Mouse (Mus musculus): ENCODE measurements around the gene Wdr92. TPM values are rescaled to one million over a fixed set of nuclear protein-coding genes. Genes with fewer than 3 reads are reported as not detected.
A peak's percentile ranks its signal among the peaks of the same experiment; 100 is the strongest.

Wdr92 gene
- not detected in 2 replicates for polyA plus RNA-seq (2012; ENCODE audit: insufficient read depth, insufficient read length, low replicate concordance, missing spikeins)

DNA sequence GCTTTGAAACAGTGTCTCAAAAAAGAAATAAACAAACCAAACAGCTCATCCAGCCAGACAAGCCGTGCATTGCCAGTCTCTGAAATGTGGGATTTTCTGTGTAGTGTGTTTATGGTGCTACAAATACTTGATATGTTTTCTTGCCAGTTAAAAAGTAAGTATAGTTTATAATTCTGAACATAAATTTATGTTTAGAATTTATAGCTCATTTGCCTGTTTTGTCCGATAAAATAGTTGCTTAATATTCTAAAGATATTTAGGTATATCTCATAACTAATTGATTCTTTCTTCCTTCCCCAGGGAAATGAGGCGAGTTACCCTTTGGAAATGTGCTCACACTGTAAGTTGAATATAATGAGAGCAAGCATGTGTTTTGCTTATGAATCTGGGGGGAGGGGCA lies at the start of gene Wdr92:
Gene Wdr92 (plus strand): TSS at position 301 of the 400 bp plus-strand sequence.
- WGBS, result 61% methylated on average over 3 of the region's 3 CpGs
- Histone ChIP-seq H3K4me3 (ENCODE audit: insufficient read depth, low read depth, low read length) (no peak within 1 kb of the TSS), H3K27ac (ENCODE audit: insufficient read depth, low read depth, low read length) (no peak within 1 kb of the TSS), H3K4me1 (ENCODE audit: control insufficient read depth, insufficient read depth, low read length) (peaks cover 5% of the 10 kb centered on the region; the same call in 1 of the 2 replicates)
- TF ChIP-seq CTCF (IDR thresholded peaks at IDR 0.05; ENCODE audit: insufficient read depth, low read depth, low read length), result no peak
- TF ChIP-seq POLR2A (IDR thresholded peaks at IDR 0.05; ENCODE audit: insufficient read depth, low read depth, low read length), result no peak

GRCm38 (mm10) chr11:17135638-17136037 lies 46.3 kb upstream of the Wdr92 start:
- TF ChIP-seq CTCF (IDR thresholded peaks at IDR 0.05; ENCODE audit: insufficient read depth, low read depth, low read length) (no peak), POLR2A (IDR thresholded peaks at IDR 0.05; ENCODE audit: insufficient read depth, low read depth, low read length) (no peak)
- Histone ChIP-seq H3K4me3 (ENCODE audit: insufficient read depth, low read depth, low read length) (no peak overlapping the region), H3K27ac (ENCODE audit: insufficient read depth, low read depth, low read length) (no peak overlapping the region), H3K4me1 (ENCODE audit: control insufficient read depth, insufficient read depth, low read length) (no peaks in the 10 kb centered on the region)
- WGBS, result 23% methylated on average over 6 of the region's 6 CpGs

DNA sequence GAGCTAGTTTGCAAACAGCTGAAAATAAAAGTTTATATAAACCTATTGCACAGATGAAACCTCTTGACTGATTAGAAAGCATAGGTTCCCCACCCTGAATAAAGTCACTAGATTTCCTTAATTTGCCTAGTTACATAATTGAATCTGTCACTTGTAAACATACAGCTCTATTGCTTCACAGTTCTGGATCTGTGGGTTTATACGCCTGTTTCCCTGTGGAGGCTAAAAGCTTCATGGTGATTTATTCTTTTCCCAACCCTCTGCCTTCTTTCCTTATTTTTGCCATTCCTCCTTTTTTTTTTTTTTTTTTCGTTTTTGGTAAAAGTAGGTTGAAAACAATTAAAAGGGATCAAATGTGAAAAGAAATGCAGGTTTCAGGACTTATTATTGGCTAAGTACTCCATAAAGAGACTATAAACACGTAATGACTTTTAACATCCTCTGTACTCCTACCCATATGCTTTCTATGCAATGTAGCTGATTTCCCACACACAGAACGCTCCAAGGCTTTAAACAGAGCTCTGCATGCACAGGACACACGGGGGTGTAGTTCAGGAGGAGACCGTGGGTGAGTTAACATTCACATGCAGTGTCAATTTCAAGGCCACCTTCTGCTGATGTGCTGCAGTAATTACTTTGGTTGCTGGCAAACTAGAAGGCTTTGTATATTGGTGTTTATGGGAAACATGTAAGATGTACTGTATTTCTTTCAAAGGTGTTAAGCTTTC lies 43.4 kb upstream of the Wdr92 start:
- no peak overlapping the region for H3K27ac ChIP-seq (ENCODE audit: insufficient read depth, low read depth, low read length)
- 42% methylated on average over 6 of the region's 6 CpGs for WGBS
- TF ChIP-seq POLR2A (IDR thresholded peaks at IDR 0.05; ENCODE audit: insufficient read depth, low read depth, low read length), result no peak
- TF ChIP-seq CTCF (IDR thresholded peaks at IDR 0.05; ENCODE audit: insufficient read depth, low read depth, low read length), result no peak
- no peaks in the 10 kb centered on the region for H3K4me1 ChIP-seq (ENCODE audit: control insufficient read depth, insufficient read depth, low read length)
- H3K4me3 ChIP-seq (ENCODE audit: insufficient read depth, low read depth, low read length), result no peak overlapping the region

- peaks cover 7% of the 10 kb centered on the region; the same call in 1 of the 2 replicates for H3K4me1 ChIP-seq (ENCODE audit: control insufficient read depth, insufficient read depth, low read length)
- H3K27ac ChIP-seq (ENCODE audit: insufficient read depth, low read depth, low read length), result peak within 1 kb of the TSS; percentile 90
- H3K4me3 ChIP-seq (ENCODE audit: insufficient read depth, low read depth, low read length), result peak within 1 kb of the TSS; percentile 90
- WGBS, result under 1% methylated on average over 83 of the region's 89 CpGs
- no peak for TF ChIP-seq CTCF (IDR thresholded peaks at IDR 0.05; ENCODE audit: insufficient read depth, low read depth, low read length)
- TF ChIP-seq POLR2A (IDR thresholded peaks at IDR 0.05; ENCODE audit: insufficient read depth, low read depth, low read length), result peak; percentile 71
Observed at GRCm38 (mm10) chr11:17158858-17159737, 22.8 kb upstream of the Wdr92 start, which contains the start of gene Ppp3r1. Gene Ppp3r1 (plus strand): TSS chr11:17159263.

DNA sequence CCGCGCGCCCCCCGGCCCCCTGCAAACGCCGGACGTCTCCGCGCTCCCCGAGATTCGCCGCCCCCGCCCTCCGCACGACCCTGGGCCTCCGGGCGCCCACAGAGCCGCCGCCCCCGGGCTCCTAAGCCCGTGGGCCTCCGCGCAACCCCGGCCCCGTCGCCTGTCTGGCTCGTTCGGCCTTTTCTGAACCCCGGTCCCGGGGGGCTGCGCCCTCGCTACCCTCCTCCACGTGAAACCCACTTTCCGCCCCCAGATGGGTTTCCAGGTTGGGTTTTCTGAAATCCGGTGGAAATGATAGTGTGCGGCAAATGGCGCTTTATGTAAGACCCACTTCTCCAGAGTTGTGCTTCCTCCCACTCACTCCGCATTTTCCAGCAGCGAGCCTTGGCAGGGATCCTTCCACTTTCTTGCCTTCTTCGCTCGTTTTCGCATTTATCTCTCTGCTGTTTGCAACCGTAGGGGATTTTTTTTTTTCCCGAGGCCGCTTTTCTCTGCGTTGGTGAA lies 22.1 kb upstream of the Wdr92 start:
- peak overlapping the region; percentile 90 for H3K4me3 ChIP-seq (ENCODE audit: insufficient read depth, low read depth, low read length)
- TF ChIP-seq CTCF (IDR thresholded peaks at IDR 0.05; ENCODE audit: insufficient read depth, low read depth, low read length) (no peak), POLR2A (IDR thresholded peaks at IDR 0.05; ENCODE audit: insufficient read depth, low read depth, low read length) (no peak)
- H3K4me1 ChIP-seq (ENCODE audit: control insufficient read depth, insufficient read depth, low read length), result peaks cover 8% of the 10 kb centered on the region; the same call in 1 of the 2 replicates
- peak overlapping the region; percentile 68 for H3K27ac ChIP-seq (ENCODE audit: insufficient read depth, low read depth, low read length)
- under 1% methylated on average over 46 of the region's 46 CpGs for WGBS

- WGBS, result 0% methylated on average over 12 of the region's 12 CpGs
Observed at GRCm38 (mm10) chr11:17160242-17160641, 21.7 kb upstream of the Wdr92 start.

DNA sequence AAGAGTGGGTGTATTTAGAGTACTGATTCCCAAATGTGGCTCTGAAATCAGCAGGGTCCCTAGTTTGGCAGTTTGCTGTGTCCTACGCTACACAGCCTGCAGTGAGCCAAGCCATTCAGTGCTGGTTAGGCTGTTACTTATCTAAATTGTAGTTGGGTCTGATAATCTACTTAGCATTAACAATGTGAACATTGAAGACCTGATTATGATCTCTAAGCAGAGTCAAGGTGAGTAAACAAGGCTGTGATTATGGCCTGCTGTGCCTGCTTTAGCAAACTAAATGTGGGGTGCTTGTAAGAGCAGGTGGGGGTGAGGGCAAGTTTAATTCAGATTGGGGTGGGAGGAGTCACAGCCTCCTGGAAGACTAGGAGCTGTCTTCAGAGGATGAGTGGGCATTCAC lies 18.0 kb upstream of the Wdr92 start:
- Histone ChIP-seq H3K4me1 (ENCODE audit: control insufficient read depth, insufficient read depth, low read length) (peaks cover 16% of the 10 kb centered on the region), H3K27ac (ENCODE audit: insufficient read depth, low read depth, low read length) (no peak overlapping the region), H3K4me3 (ENCODE audit: insufficient read depth, low read depth, low read length) (no peak overlapping the region)
- 33% methylated on average over 1 of the region's 1 CpGs for WGBS
- TF ChIP-seq CTCF (IDR thresholded peaks at IDR 0.05; ENCODE audit: insufficient read depth, low read depth, low read length) (no peak), POLR2A (IDR thresholded peaks at IDR 0.05; ENCODE audit: insufficient read depth, low read depth, low read length) (no peak)

More at GRCm38 (mm10) chr11:17160242-17160641, 21.7 kb upstream of the Wdr92 start:
- H3K4me3 ChIP-seq (ENCODE audit: insufficient read depth, low read depth, low read length), result peak overlapping the region; percentile 90
- peaks cover 8% of the 10 kb centered on the region; the same call in 1 of the 2 replicates for H3K4me1 ChIP-seq (ENCODE audit: control insufficient read depth, insufficient read depth, low read length)
- TF ChIP-seq CTCF (IDR thresholded peaks at IDR 0.05; ENCODE audit: insufficient read depth, low read depth, low read length), result no peak
- TF ChIP-seq POLR2A (IDR thresholded peaks at IDR 0.05; ENCODE audit: insufficient read depth, low read depth, low read length), result no peak
- H3K27ac ChIP-seq (ENCODE audit: insufficient read depth, low read depth, low read length), result peak overlapping the region; percentile 68

GRCm38 (mm10) chr11:17166627-17167026 lies 15.3 kb upstream of the Wdr92 start:
- H3K27ac ChIP-seq (ENCODE audit: insufficient read depth, low read depth, low read length), result no peak overlapping the region
- no peak for TF ChIP-seq CTCF (IDR thresholded peaks at IDR 0.05; ENCODE audit: insufficient read depth, low read depth, low read length)
- no peak for TF ChIP-seq POLR2A (IDR thresholded peaks at IDR 0.05; ENCODE audit: insufficient read depth, low read depth, low read length)
- no peak overlapping the region for H3K4me3 ChIP-seq (ENCODE audit: insufficient read depth, low read depth, low read length)
- H3K4me1 ChIP-seq (ENCODE audit: control insufficient read depth, insufficient read depth, low read length), result peaks cover 13% of the 10 kb centered on the region
- 69% methylated on average over 7 of the region's 7 CpGs for WGBS

All from olfactory bulb, adult 2 months (tissue).